Mouse (Mus musculus): ENCODE results near the gene Otop1.

DNA sequence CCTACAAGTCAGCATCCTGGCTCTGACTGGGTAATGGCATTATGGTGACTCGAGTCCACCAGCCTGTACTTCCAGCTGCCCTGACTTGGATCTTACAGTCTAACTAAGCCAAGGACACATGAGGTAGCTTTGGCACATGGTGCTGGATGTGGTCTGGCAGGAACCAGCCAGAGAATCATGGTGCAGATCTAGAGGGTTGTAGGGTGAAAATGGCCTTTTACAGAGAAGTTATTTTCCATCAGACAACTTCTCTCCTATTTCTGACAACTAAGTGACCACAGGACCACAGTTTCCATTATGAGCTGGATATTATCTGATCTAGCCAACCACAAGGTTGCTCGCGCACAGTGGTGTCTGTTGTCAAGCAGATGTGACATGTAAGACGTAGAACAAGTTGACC lies 1.9 kb upstream of the Otop1 start:
- TF ChIP-seq FLI1 (IDR thresholded peaks at IDR 0.05; ENCODE audit: low read length) (no peak), GATA1 (IDR thresholded peaks at IDR 0.05; ENCODE audit: borderline replicate concordance, low read length) (no peak)
